8 mouse cellular contexts compared by ENCODE assay signal in genomic region chr16:38756177-38756503, GRCm38 (mm10). TPM values are rescaled to one million over a fixed set of nuclear protein-coding genes. Genes with fewer than 3 reads are reported as not detected.
DNase-seq lines count a peak whose midpoint lies in the region; ATAC-seq lines count a peak whose summit lies in the region.
"Had no signal": no experiment of that assay in that cellular context is flagged by ENCODE, and none has a peak within 500 bp of the region (broad histone marks: within the 10 kb centered on the region; RNA-seq: fewer than 3 reads in every experiment).

No protein-coding gene starts in this region.

- peak; percentile 45 for DNase-seq in midbrain, embryonic 14.5 days
- DNase-seq in gonadal fat pad, adult 2 months (ENCODE audit: low read depth), result peak; percentile 60
- DNase-seq in kidney, postnatal 14 days, result peak; percentile 78
- peak; percentile 67 for DNase-seq in retina, postnatal 1 day
- DNase-seq in right cerebral cortex, postnatal 25 days, result no peak
- no peak for DNase-seq in layer of hippocampus, postnatal 14 days (ENCODE audit: low spot score in 2 of 2)

- peaks cover 23% of the 10 kb centered on the region for H3K36me3 ChIP-seq in midbrain, embryonic 14.5 days (ENCODE audit: control insufficient read depth, insufficient read depth, low read length)
- peaks cover 16% of the 10 kb centered on the region; the same call in 1 of the 2 replicates for H3K36me3 ChIP-seq in midbrain, embryonic 15.5 days (replicated peaks)

- WGBS in midbrain, embryonic 14.5 days, result 42% methylated on average over 5 of the region's 5 CpGs
- 43% methylated on average over 5 of the region's 5 CpGs for WGBS in midbrain, embryonic 15.5 days

- no peak overlapping the region for H3K9ac ChIP-seq in midbrain, embryonic 14.5 days (replicated peaks; ENCODE audit: low read length)
- no peak overlapping the region for H3K9ac ChIP-seq in midbrain, embryonic 15.5 days
- H3K9ac ChIP-seq: neural tube, embryonic 12.5 days had no signal

- H3K4me2 ChIP-seq in midbrain, embryonic 14.5 days (ENCODE audit: low read length), result no peak overlapping the region
- H3K4me2 ChIP-seq in midbrain, embryonic 15.5 days, result no peak overlapping the region
- H3K4me2 ChIP-seq: neural tube, embryonic 12.5 days had no signal

- H3K9me3 ChIP-seq in midbrain, embryonic 14.5 days (ENCODE audit: control insufficient read depth, low read length), result no peaks in the 10 kb centered on the region
- H3K9me3 ChIP-seq in midbrain, embryonic 15.5 days, result no peaks in the 10 kb centered on the region
- H3K9me3 ChIP-seq: neural tube, embryonic 12.5 days had no signal

- no peak overlapping the region for H3K27ac ChIP-seq in midbrain, embryonic 14.5 days (replicated peaks; ENCODE audit: low read depth, low read length)
- H3K27ac ChIP-seq in midbrain, embryonic 15.5 days, result no peak overlapping the region
- H3K27ac ChIP-seq: neural tube, embryonic 12.5 days had no signal

- no peaks in the 10 kb centered on the region for H3K4me1 ChIP-seq in midbrain, embryonic 14.5 days (ENCODE audit: control insufficient read depth, insufficient read depth, low read length)
- H3K4me1 ChIP-seq in midbrain, embryonic 15.5 days, result no peaks in the 10 kb centered on the region
- H3K4me1 ChIP-seq: neural tube, embryonic 12.5 days had no signal

- no peak overlapping the region for H3K4me3 ChIP-seq in midbrain, embryonic 14.5 days (replicated peaks; ENCODE audit: low read depth, low read length)
- no peak overlapping the region for H3K4me3 ChIP-seq in midbrain, embryonic 15.5 days
- H3K4me3 ChIP-seq: neural tube, embryonic 12.5 days had no signal

- ATAC-seq in midbrain, embryonic 14.5 days (ENCODE audit: low FRiP score, low TSS enrichment), result no peak
- no peak for ATAC-seq in midbrain, embryonic 15.5 days (replicated peaks)

- H3K27me3 ChIP-seq in midbrain, embryonic 14.5 days (ENCODE audit: control insufficient read depth, insufficient read depth, low read length), result no peaks in the 10 kb centered on the region
- no peaks in the 10 kb centered on the region for H3K27me3 ChIP-seq in midbrain, embryonic 15.5 days (replicated peaks)
- H3K27me3 ChIP-seq: neural tube, embryonic 12.5 days had no signal

RNA-seq across cellular contexts. Expression of gene B4galt4, which starts 14.1 kb away (rescaled TPM):
- polyA plus RNA-seq in midbrain, embryonic 14.5 days (2014; fragmentation: Nextera tagmentation; extraction: Ambion mirVana), result 29.6 and 31.9 TPM in 2 replicates
- 30.0 and 33.4 TPM in 2 replicates for polyA plus RNA-seq in midbrain, embryonic 15.5 days (2015; fragmentation: Nextera tagmentation; extraction: Ambion mirVana)
- 30.4 and 35.6 TPM in 2 replicates for polyA plus RNA-seq in gonadal fat pad, adult 2 months (2012; rRNA removed)
- total RNA-seq in layer of hippocampus, postnatal 14 days (2021), result 10 to 100 TPM; 28.1 to 35.9 TPM

RNA-seq across cellular contexts. Expression of gene Arhgap31, which starts 43.1 kb away (rescaled TPM):
- polyA plus RNA-seq in midbrain, embryonic 14.5 days (2014; fragmentation: Nextera tagmentation; extraction: Ambion mirVana), result 2.0 and 6.3 TPM in 2 replicates
- polyA plus RNA-seq in midbrain, embryonic 15.5 days (2015; fragmentation: Nextera tagmentation; extraction: Ambion mirVana), result 5.8 and 6.1 TPM in 2 replicates
- 13.1 and 18.1 TPM in 2 replicates for polyA plus RNA-seq in gonadal fat pad, adult 2 months (2012; rRNA removed)
- total RNA-seq in layer of hippocampus, postnatal 14 days (2021), result 10 to 100 TPM; 24.1 to 25.4 TPM

RNA-seq across cellular contexts. Expression of gene Upk1b, which starts 44.0 kb away (rescaled TPM):
- polyA plus RNA-seq in midbrain, embryonic 14.5 days (2014; fragmentation: Nextera tagmentation; extraction: Ambion mirVana), result 0.36 TPM in 1 of 2 replicates, not detected in the other
- polyA plus RNA-seq in midbrain, embryonic 15.5 days (2015; fragmentation: Nextera tagmentation; extraction: Ambion mirVana), result 0.57 TPM in 1 of 2 replicates, not detected in the other
- polyA plus RNA-seq in gonadal fat pad, adult 2 months (2012; rRNA removed), result 44.2 and 44.8 TPM in 2 replicates
- under 1 TPM; 0.52 to 0.67 TPM for total RNA-seq in layer of hippocampus, postnatal 14 days (2021)

Comparison
In these comparisons a context has a peak if more than half of its experiments do, and no peak if none do; other contexts are left out.
1. DNase-seq: peak in midbrain, embryonic 14.5 days (single experiment), gonadal fat pad, adult 2 months (single experiment), kidney, postnatal 14 days (single experiment) and retina, postnatal 1 day (single experiment); none in right cerebral cortex, postnatal 25 days (single experiment) and layer of hippocampus, postnatal 14 days (0 of 2).
2. RNA of gene Upk1b, which starts 44.0 kb away (polyA plus RNA-seq): 44.2 to 44.8 TPM in gonadal fat pad, adult 2 months; 0.57 TPM in midbrain, embryonic 15.5 days and 0.36 TPM in midbrain, embryonic 14.5 days; every median in the first group is over 10 times any median in the second.